Mouse (Mus musculus): Measurements from ENCODE around the gene Siglecg.

Gene Siglecg

GRCm38 (mm10) chr7:43443126-43443916 lies 35.3 kb downstream of the Siglecg start:
- peak; percentile 48 to 49 for DNase-seq

DNA sequence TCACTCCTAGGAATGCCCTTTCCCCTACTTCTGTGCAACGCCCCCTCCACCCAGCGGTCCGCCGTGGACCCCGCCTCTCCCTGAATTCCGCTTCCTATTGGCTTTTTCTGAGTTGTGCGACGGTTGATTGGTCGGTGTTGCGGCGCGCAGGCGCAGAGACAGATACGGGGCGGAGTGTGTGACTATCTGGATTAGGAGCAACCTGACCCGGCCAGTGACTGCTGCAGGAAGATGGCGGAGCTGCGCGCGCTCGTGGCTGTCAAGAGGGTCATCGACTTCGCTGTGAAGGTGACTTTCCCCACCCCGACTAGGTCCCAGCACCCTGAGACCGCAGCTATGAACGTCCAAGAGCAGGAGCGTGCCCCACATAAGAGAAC lies 35.9 kb downstream of the Siglecg start, which contains the start of the genes Etfb and Gm45233:
Gene Etfb, plus strand, starts transcription at position 167 of the 377 bp plus-strand sequence.
Gene Gm45233, plus strand, starts transcription at position 212 of the 377 bp plus-strand sequence.
- peak; percentile 93 to 94 for DNase-seq

DNA sequence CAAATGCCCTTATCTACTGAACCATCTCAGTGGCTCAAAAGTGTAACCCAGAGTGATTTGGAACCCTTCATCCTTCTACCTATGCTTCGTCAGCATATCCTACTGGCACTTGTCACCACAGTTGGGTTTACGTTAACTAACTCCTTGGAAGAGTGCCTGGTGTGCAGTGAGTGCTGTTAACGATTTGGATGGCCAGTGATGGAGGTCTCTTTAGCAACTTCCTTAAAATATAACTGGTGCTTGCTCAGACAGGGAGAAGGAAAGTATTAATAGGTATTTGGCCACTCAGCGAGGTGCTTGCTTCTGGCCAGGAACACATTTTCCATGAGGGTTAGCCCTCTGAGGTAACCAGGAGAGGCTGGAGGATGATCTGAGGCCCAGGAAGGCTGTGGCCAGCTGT lies 39.8 kb downstream of the Siglecg start:
- no peak for DNase-seq

DNA sequence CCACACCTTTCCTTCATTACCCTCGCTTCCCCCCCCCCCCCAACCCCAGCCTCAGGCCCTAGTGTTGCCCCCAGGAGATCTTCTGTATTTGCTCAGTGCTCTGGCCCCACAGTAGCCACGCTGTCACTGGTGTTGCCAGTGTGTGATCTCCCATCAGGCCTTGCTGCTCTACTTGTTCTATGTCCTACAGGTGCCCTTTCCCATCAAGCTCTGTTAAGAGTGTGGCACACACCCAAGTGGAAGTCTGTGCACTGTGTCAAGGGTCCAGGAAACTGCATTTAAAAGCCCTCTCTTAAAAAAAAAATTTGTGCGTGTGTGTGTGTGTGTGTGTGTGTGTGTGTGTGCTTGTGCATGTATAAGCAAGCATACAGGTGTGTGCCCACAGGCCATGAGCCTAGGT lies 40.2 kb downstream of the Siglecg start:
- DNase-seq = no peak

- no peak for DNase-seq
These were observed 41.8 kb downstream of the Siglecg start for GRCm38 (mm10) chr7:43449811-43450210.

DNA sequence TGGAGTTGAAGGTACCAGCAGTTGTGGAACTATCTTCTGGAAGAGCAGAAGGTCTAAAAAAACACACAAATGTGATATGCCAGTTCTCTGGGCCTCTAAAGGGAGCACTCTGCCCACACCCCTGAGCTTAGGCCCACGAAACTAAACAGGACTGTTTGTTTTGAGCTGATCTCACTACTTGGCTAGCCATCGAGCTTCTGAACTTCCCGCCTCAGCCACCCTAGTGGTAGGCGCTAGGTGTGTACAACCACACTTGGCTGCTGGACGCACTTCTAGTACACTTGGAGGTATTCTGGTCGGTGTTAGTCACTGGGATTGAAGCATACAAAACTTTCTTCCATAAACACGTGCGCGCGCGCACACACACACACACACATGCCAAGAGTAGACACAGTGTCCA lies 43.7 kb downstream of the Siglecg start:
- DNase-seq = no peak

- no peak for DNase-seq
These were observed 44.6 kb downstream of the Siglecg start for GRCm38 (mm10) chr7:43452609-43453008.

- no peak for DNase-seq
These were observed 45.8 kb downstream of the Siglecg start for GRCm38 (mm10) chr7:43453599-43454355.

DNA sequence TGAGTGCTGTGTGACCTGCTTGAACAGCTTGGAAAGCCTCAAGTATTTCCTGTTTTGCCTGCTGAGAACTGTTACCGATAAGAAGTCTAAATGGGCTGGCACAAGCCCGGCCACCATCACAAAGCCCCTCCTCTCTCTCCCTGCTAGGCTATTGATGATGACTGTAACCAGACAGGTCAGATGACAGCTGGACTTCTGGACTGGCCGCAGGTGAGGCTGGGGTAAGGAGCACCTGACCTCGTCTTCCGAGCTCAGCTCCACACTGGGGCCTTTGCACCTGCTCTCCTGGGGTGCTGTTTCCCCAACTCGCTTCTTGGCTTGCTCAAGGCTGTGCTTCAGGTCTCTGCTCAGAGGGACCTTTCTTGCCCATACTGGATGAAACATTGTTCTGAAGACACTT lies 46.4 kb downstream of the Siglecg start:
- no peak for DNase-seq

DNA sequence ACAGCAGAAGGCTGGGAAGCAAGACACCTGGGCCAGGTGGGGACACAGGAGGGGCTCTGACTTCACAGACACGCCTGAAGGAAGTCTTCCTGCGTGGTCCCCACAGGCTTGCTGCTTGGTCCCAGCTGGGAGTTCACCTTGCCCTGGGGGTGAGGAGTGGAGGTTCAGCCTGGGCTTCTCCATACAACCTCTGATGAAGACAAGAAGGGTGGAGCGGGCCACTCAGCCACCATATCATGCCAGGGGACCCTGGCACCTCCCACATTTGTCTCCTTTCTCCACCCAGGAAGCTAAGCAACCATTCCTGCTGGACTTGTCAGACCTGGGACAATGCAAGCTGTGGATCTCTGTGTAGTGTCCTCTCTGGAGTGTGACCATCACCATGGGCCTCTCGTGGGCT lies 54.8 kb downstream of the Siglecg start, which contains the start of gene Vsig10l:
Gene Vsig10l, plus strand, starts transcription at position 301 of the 400 bp plus-strand sequence.
- no peak for DNase-seq

GRCm38 (mm10) chr7:43463976-43464375 lies 56.0 kb downstream of the Siglecg start:
- DNase-seq = no peak

- DNase-seq = peak in 1 of 2 experiments; percentile 25
These were observed 56.9 kb downstream of the Siglecg start for GRCm38 (mm10) chr7:43464864-43465343.

- DNase-seq = peak; percentile 43 to 57
These were observed 57.5 kb downstream of the Siglecg start for GRCm38 (mm10) chr7:43465344-43466098.

DNA sequence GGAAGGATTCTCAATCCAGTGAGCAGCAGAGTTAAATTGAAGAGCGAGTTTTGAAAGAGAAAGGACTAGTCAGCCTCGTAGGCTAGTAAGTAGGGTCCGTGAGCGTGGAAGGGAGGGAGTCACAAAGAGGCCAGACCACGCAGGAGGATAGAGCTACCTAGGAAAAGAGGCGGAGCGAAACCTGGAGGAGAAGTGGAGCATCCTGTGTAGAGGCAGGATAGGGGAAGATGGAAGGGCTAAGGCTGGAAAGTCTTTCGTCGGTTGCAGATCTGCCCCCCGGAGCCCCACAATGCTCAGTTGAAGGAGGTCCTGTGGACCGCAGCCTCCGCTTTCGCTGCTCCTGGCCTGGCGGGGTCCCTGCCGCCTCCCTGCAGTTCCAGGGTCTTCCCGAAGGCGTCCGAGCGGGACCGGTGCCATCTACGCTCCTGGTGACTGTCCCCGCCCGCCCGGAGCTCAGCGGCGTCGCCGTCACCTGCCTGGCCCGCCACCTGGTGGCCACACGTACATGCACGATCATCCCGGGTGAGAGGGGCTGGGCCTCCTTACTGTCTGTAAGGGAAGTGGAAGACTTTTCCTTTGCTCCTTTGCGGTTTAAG lies 58.2 kb downstream of the Siglecg start:
- DNase-seq = peak; percentile 78 to 85

Data from cerebellum, postnatal 36 days (tissue).